Mouse (Mus musculus) heart, adult 9 months (tissue): ENCODE results near the gene Vdr.
A peak's percentile ranks its signal among the peaks of the same experiment; 100 is the strongest.

Experiments
- DNase-seq, 2 experiments: peaks; one replicate each; pipeline ENCODE4 v3.0.0; 2022; ENCODE audit warnings: low spot score in 2 of 2

The Vdr gene

DNA sequence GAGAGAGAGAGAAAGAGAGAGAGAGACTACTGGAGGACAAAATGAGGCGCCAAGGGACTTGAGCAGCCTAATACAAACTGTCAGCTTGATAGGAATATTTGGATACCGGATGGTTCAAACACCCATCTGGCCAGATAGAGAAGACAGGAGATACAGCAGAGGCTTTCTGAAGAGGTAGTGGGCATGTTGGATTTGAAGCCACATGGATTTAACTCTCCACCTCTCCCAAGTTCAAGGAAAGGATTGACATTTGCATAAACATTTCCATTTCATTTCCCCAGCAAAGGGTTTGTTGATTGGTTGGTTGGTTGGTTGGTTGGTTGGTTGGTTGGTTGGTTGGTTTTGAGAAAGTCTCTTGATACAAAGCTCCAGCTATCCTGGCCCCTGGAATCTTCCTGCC is 62.6 kb downstream of the Vdr start:
- DNase-seq: no peak

GRCm38 (mm10) chr15:97847285-97847684 is 63.1 kb downstream of the Vdr start:
- no peak for DNase-seq

DNA sequence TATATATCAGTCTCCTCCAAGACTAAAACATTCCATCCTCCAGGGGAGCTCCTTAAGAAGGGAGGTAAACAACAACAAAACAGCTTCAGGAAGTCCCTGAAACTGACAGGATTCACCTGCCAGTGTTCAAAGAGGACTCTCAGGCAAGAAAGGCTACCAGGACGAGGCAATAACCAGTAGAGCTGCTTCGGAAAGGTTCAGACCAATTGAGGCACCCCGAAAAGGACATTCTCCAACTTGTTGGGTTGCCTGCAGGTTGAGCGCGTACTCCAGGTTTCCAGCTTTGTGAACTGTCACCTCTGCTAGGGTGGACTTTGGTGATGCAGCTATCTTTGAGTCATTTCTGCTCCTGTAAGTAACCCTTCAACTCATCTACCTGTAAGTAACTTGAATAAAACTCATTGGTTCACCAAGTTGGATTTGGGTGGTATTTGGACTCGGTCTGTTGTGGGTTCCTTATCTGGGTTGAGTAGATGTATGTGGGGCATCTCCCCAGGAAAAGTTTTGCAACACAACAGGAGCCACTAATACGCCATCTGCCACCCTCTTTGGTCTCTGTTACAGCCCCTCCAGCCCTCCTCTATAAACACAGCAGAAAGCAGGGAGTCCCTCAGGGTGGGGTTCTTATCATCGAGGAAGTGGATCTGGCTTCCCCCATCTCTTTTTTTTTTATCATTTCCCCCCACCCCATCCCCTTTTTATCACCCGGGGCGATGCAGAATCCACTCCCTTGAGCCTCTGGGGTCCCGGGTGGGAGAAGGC is 64.1 kb downstream of the Vdr start:
- DNase-seq: no peak

- no peak for DNase-seq
Measured at GRCm38 (mm10) chr15:97844037-97845034, 66.1 kb downstream of the Vdr start, which contains the start of gene Hdac7. Hdac7 (minus strand) TSS chr15:97844502.

DNA sequence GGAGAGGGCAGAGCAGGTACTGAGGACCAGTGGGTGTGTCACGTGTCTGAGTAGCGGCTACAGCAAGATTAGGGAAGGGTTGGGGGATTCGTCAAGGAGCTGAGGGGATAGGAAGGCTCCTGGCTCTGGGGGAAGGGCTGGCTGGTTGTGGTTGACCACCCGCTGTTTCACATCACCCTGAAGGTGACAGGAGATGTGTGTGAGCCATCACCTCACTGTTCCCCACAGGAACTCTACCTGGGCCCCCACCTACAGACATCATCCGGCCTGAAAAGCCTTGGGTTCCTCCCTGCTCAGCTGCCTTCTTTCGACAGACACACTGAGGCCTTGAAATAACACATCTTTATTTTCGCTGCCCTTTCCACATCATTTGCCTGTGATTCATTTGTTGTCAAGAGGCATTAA is 67.2 kb downstream of the Vdr start:
- DNase-seq: no peak

GRCm38 (mm10) chr15:97842058-97842457 is 68.4 kb downstream of the Vdr start:
- DNase-seq: no peak

DNA sequence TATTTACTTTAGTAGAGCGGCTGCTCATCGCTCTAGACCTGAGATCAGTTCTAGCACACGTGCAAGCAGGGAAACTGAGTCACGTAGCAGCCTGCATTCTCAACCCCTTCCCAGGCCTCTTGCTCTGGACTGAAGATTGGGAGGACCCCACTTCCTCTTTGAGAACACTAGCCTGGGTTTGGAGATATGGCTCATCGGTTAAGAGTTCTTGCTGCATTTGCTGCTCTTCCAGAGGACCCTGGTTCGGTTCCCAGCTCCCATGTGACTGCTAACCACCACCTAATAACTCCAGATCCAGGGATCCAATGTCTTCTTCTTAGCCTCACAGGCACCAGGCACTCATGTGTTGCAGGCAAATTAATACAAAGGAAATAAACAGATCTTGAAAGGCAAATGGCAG is 69.0 kb downstream of the Vdr start:
- DNase-seq: no peak

- DNase-seq: no peak
Measured at GRCm38 (mm10) chr15:97840781-97841180, 69.6 kb downstream of the Vdr start.

DNA sequence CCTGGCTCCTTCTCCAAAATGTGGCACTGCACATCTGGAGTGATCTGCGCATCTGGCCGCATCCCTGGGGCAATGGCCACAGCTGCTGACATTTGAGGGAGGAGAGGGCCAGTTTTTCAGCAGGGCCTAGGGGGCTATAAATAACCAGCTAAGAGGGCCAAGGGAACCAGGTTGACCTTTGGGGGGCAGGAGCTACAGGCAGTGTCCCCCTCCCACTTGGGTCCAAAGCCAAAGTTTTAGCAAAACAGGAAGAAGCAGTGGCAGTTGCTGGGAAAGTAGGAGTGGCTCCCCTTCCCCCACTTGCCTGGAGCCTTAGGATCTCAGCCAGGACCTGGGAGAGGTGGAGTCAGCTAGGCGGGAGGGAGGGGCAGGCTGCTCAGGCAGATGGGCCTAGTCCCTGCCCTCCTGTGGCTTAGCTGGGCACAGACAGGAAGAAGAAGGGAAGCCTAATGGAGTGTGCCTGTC is 70.4 kb downstream of the Vdr start:
- DNase-seq: peak; percentile 90 to 91

- peak in 1 of 2 experiments; percentile 39 for DNase-seq
Measured at GRCm38 (mm10) chr15:97839473-97839872, 71.0 kb downstream of the Vdr start.

GRCm38 (mm10) chr15:97839012-97839411 is 71.4 kb downstream of the Vdr start:
- no peak for DNase-seq

DNA sequence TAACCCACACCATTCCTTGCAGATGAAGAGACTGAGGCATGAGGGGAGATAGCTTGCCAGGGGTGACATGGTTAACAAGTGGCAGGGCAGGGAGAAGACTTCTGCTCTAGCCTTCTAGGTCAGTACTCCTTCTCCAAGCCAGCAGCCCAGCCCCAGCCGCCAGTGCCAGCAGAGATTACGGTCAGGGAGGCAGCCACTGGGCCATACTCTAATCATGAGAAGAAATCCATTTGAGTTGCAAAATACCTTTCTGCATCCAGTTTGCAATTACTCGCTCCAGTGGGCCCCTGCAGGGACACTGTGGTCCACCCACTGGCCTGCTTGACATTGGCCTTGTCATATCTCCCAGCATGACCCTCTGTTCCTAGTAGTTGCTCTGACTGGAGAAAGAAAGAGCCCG is 72.0 kb downstream of the Vdr start:
- DNase-seq: peak in 1 of 2 experiments; percentile 21

DNA sequence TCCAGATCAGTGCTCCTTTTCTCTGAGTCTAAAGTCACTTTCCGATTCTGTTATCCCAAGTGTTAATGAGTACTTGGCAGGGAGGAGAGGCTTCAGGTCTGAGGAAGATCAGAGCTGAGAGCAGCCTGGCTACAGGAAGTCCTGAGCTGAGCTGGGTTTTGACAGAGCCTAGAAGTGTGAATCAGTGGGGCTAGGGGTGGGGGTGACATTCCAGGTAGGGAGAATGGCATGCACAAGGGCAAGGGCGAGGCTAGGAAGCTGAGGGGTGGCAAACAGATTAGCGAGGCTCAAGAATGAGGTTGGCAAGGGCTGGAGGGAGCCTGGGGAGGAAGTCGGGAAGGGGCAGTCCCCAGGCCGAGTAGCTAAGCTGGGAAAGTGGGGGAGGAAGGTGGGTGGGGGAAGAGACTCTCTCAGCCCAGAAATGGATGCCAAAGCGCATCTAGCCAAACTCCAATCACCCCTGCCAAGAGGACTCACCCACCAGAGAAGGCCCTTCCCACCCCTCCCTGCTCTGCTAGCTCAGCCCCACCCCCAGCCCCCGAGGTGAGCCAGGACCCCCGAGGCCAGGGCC is 72.9 kb downstream of the Vdr start:
- peak; percentile 57 to 60 for DNase-seq

GRCm38 (mm10) chr15:97836894-97837247 is 73.6 kb downstream of the Vdr start:
- no peak for DNase-seq

DNA sequence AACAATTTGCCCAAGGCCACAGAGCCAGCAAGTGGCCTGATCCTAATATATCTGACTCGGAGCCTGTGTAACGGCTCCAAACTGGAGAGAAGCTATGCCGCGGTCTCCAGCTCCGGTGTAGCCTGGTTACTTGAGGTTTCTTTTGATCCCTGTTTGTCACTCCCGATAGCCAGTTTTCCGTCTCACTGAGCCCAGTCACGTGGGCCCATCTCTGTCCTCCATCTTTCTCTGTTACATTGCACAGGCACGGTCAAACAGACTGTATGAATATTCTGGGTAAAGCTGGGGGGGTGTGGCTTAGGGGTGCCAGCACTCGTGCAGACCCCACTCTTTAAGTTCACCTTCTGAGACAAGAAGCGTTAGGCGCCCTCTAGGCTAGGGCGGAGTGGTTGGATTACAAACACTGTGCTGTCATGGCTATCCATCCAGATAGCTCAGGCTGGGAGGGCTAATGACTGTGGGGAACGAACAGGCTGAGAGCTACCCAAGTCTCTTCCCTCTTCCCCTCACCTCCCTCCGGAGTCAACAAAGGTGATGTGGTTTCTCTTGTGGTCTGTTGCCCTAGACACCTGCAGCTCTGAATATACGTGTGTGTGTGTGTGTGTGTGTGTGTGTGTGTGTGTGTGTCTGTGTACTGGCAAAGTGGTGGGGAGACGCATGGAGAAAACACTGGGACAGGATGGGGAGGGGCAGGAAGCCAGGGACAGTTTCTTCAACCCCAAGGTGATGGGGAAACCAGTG is 74.1 kb downstream of the Vdr start:
- no peak for DNase-seq

DNA sequence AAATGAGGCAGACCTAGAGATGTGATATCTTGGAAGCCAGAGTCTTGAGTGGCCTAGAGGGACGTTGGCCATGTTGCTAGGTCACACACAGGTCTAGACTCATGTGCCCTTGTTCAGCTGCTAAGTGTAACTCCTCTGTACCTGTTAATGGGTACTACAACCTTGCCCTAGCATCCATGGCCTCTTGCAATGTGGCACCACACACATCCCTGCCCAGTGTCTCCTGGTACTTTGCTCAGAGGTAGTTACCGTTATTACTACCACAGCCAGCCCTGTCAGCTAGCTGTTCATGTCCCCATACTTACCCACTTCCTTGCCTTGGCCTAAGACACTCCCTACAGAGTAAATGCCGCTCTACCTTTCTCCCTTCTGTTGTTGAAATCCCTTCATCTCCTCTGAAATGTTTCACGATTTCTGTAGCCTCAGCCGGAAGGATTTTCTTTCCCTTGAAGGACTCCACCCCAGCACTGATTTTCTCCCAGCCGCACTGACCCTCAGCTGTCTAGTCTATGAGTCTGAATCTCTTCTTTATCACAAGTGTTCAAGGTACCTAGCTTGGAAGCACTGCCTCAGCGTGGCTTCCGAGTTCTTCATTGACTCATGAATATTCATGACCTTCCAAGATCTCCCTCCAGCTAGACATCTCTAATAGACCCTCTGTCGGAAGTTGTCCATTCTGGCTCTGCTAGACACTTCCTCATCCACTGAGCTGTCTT is 77.5 kb downstream of the Vdr start:
- DNase-seq: no peak

DNA sequence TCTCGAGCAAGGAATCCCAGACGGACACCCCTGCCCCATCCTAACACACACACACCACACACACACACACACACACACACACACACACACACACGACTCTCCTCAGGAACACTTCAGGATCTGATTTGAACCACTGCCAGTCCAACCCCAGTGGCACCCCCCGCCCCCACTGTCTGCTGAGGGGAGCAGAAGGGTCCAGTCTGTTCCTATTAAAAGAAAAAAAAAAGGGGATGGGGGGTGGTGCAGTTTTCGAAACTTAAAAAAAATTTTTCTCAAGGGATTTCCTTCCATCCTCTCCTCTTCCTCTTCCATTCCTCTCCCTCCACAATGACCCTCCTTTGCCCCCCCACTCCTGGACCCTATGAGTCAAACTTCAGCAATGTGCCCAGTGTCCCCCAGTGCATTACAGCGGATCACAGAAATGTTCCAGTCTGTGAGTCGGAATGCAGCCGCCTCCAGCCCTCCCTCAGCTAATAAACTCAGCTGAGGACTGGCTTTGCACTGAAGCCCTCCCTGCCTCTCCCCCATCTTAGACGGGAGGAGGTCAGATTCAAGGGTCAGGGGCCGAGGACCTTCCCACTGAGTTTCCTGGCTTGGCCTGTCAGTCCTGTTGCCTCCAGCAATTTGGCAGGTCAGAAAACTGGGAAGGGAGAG is 78.3 kb downstream of the Vdr start:
- peak; percentile 67 for DNase-seq

DNA sequence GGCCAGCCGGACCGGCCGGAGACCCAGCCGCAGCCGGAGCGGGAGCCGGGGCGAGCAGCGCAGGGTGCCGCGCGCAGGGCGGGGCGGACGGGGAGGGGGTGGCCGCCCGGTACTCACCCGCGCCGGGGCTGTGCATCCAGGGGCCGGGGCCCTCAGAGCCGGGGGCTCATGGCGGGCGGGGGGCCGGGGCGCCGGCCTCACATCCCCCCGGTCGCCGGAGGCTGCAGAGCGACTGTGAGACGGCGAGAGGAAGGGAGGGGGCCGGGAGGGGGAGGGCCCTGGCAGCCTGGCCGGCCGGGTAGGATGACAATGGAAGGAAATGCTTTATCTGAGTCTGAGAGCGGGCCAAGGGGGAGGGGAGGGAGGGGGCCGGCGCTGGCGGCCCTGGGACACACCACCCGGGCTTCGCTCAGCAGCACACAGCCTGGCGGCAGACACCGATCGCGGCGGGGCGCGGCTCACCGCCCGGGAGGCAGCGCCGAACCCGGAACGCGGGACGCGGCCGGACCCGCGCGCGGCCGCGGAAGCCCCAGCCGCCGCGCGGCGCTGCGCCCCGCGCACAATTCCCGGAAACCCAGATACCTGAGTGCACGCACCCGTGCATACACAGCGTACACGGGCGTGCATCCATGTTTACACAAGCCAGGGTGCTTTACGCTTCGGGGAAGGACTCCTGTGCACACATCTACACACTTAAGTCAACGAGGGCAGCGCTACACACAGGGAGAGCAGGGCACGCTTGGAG is 79.0 kb downstream of the Vdr start:
- peak; percentile 79 to 84 for DNase-seq

- peak; percentile 58 to 63 for DNase-seq
Measured at GRCm38 (mm10) chr15:97830788-97831241, 79.6 kb downstream of the Vdr start.
